Mouse (Mus musculus): Measurements from ENCODE around the gene Gm10310. TPM values are rescaled to one million over a fixed set of nuclear protein-coding genes. Genes with fewer than 3 reads are reported as not detected.
"Not testable (repeated sequence)": the region's sequence is repeated elsewhere in the genome, so short reads cannot be mapped to it uniquely, and the experiment has no call there.

Gm10310 gene
- not detected in 2 replicates for polyA plus RNA-seq (2014; fragmentation: Nextera tagmentation; extraction: Ambion mirVana)

DNA sequence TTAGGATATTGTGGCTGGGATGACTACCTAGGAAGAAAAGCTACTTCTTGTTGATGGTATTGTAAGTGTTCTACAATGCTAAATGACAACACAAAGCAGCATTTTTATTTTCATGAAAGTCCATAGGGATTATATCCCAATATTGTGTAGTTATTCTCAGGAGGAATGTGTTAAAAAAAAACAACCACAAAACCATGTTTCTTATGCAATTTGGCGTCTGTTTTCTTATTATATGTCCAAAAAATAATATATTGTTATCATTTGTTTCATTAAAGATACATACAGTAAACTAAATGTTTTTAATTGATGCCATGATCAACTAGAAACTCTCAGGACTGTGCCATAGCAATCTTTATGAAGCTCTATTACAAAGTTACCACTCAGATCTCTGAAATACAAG is at the start of gene Gm10310:
Gm10310 (minus strand) TSS at position 101 of the 400 bp plus-strand sequence.
- no CpG with 5 or more reads among the region's 1 CpGs for WGBS
- not testable (repeated sequence) for H3K9me3 ChIP-seq (ENCODE audit: control insufficient read depth, low read length); H3K27me3 ChIP-seq (ENCODE audit: control insufficient read depth, insufficient read depth, low read length); H3K4me1 ChIP-seq (ENCODE audit: control insufficient read depth, insufficient read depth, low read length); H3K36me3 ChIP-seq (ENCODE audit: control insufficient read depth, insufficient read depth, low read length); H3K27ac ChIP-seq (replicated peaks; ENCODE audit: low read depth, low read length); ATAC-seq (ENCODE audit: low FRiP score, low TSS enrichment); H3K4me2 ChIP-seq (ENCODE audit: low read length); DNase-seq; H3K4me3 ChIP-seq (replicated peaks; ENCODE audit: low read depth, low read length); H3K9ac ChIP-seq (replicated peaks; ENCODE audit: low read length)

DNA sequence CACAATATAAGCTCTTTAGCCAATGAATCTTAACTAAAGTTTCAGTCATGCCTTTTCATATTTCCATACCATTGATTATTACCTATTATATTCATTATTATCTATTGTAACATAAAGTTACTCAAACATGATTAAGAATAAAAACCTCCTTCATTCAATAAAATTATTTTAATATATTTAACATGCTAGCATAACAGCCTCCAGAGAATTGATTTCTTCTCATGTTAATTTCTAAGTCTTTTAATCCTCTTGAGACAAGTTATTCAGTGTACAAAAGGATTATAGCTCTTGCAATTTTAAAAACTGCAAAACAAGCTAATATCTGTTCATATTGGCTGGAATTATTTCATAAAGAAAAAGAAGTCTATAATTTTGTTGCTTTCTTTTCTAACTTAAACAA is 45.2 kb upstream of the Gm10310 start, which contains the start of gene Olfr821:
Olfr821 (plus strand) TSS at position 301 of the 400 bp plus-strand sequence.
- H3K4me2 ChIP-seq (ENCODE audit: low read length) = no peak within 1 kb of the TSS
- no peaks in the 10 kb centered on the region for H3K9me3 ChIP-seq (ENCODE audit: control insufficient read depth, low read length)
- no peak for ATAC-seq (ENCODE audit: low FRiP score, low TSS enrichment)
- H3K27me3 ChIP-seq (ENCODE audit: control insufficient read depth, insufficient read depth, low read length) = no peaks in the 10 kb centered on the region
- DNase-seq = no peak
- no peaks in the 10 kb centered on the region for H3K36me3 ChIP-seq (ENCODE audit: control insufficient read depth, insufficient read depth, low read length)
- no peak within 1 kb of the TSS for H3K9ac ChIP-seq (replicated peaks; ENCODE audit: low read length)
- H3K4me3 ChIP-seq (replicated peaks; ENCODE audit: low read depth, low read length) = no peak within 1 kb of the TSS
- no peak within 1 kb of the TSS for H3K27ac ChIP-seq (replicated peaks; ENCODE audit: low read depth, low read length)
- H3K4me1 ChIP-seq (ENCODE audit: control insufficient read depth, insufficient read depth, low read length) = no peaks in the 10 kb centered on the region

DNA sequence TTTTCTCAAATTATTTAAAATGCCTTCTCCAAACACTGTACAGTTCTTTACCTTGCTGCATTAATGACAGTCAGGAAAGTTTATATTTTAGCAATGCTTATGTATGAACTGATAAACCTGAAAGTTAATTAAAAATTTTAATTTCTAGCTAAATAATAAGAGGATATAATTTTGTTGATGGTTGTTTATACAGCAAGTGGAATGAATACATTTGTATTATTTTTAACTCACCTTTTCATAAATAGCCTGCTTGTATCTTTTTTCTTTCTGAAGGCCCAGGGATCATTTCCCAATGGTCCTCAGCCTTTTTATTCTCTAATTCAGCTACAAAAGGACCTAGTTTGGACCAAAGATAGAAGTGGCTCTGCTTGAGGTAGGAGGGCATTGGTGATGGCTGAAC is 27.5 kb upstream of the Gm10310 start, which contains the start of gene Olfr820:
Olfr820 (plus strand) TSS at position 301 of the 400 bp plus-strand sequence.
- DNase-seq = no peak
- no peak for ATAC-seq (ENCODE audit: low FRiP score, low TSS enrichment)
- Histone ChIP-seq H3K9me3 (ENCODE audit: control insufficient read depth, low read length) (no peaks in the 10 kb centered on the region), H3K27me3 (ENCODE audit: control insufficient read depth, insufficient read depth, low read length) (no peaks in the 10 kb centered on the region), H3K4me3 (replicated peaks; ENCODE audit: low read depth, low read length) (no peak within 1 kb of the TSS), H3K27ac (replicated peaks; ENCODE audit: low read depth, low read length) (no peak within 1 kb of the TSS), H3K4me1 (ENCODE audit: control insufficient read depth, insufficient read depth, low read length) (no peaks in the 10 kb centered on the region), H3K4me2 (ENCODE audit: low read length) (no peak within 1 kb of the TSS), H3K36me3 (ENCODE audit: control insufficient read depth, insufficient read depth, low read length) (no peaks in the 10 kb centered on the region), H3K9ac (replicated peaks; ENCODE audit: low read length) (no peak within 1 kb of the TSS)

DNA sequence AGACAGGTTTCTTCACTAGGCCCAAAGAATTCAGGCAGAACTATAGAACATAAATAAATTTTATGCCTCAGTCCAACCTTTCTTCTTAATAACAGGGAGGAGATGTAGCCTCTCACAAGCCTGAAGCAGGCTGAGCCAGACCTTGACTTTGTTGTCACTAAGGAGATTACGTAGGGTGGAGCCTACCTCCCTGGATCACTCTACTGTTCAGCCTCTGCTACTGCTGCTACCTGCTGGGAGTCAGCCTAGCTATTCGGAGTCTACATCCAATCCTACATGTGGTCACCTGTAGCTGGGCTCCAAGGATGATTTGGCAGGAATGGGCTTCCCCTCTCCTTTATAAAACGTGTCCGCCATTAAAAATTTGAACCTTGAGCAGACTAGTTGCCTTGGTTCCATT is 20.5 kb upstream of the Gm10310 start:
- not testable (repeated sequence) for H3K4me2 ChIP-seq (ENCODE audit: low read length); DNase-seq; H3K4me3 ChIP-seq (replicated peaks; ENCODE audit: low read depth, low read length); H3K4me1 ChIP-seq (ENCODE audit: control insufficient read depth, insufficient read depth, low read length); H3K27me3 ChIP-seq (ENCODE audit: control insufficient read depth, insufficient read depth, low read length); H3K27ac ChIP-seq (replicated peaks; ENCODE audit: low read depth, low read length); H3K9me3 ChIP-seq (ENCODE audit: control insufficient read depth, low read length); H3K36me3 ChIP-seq (ENCODE audit: control insufficient read depth, insufficient read depth, low read length); H3K9ac ChIP-seq (replicated peaks; ENCODE audit: low read length); ATAC-seq (ENCODE audit: low FRiP score, low TSS enrichment)
- 88% methylated on average over 4 of the region's 4 CpGs for WGBS

DNA sequence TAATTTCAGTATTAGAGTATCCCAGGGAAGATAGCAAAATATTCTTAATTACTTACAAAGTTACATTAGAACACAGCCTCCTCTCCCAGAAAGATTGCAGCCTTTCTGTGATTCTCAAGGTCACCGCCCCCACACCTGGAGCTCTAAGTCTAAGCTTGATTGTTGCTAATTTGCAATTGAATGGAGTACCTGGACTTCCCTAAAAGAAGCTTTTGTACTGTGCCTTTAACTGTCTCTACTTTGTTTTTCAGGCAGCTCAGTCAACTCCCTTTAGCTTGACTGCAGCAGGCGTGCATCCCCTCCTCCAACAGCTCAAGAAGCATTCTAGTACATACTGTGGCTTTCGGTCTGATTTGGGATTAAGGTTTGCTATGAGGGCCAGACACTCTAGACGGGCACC is 19.2 kb upstream of the Gm10310 start:
- H3K9ac ChIP-seq (replicated peaks; ENCODE audit: low read length); DNase-seq; H3K4me1 ChIP-seq (ENCODE audit: control insufficient read depth, insufficient read depth, low read length); ATAC-seq (ENCODE audit: low FRiP score, low TSS enrichment); H3K4me2 ChIP-seq (ENCODE audit: low read length); H3K9me3 ChIP-seq (ENCODE audit: control insufficient read depth, low read length); H3K27ac ChIP-seq (replicated peaks; ENCODE audit: low read depth, low read length); H3K27me3 ChIP-seq (ENCODE audit: control insufficient read depth, insufficient read depth, low read length); H3K36me3 ChIP-seq (ENCODE audit: control insufficient read depth, insufficient read depth, low read length); H3K4me3 ChIP-seq (replicated peaks; ENCODE audit: low read depth, low read length): not testable (repeated sequence)
- WGBS = 90% methylated on average over 4 of the region's 4 CpGs

DNA sequence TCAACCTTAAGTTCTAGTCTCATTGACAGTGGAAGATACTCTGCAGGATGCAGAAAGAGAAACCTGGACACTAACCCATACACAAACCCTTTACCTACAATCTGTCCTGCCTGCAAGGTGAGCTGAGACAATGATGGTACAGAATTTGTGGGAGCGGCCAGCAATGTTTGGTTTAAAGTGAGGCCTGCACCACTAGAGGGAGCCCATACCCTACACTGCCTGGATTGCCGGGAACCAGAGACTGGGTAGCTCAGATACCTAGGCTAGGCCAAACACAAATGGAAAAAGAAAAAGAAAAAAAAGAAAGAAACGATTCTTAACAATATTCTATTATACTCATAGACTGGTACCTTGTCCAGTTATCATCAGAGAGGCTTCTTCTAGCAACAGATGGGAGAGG is 3.0 kb downstream of the Gm10310 start:
- H3K9me3 ChIP-seq (ENCODE audit: control insufficient read depth, low read length); H3K9ac ChIP-seq (replicated peaks; ENCODE audit: low read length); H3K4me1 ChIP-seq (ENCODE audit: control insufficient read depth, insufficient read depth, low read length); H3K4me3 ChIP-seq (replicated peaks; ENCODE audit: low read depth, low read length); H3K27ac ChIP-seq (replicated peaks; ENCODE audit: low read depth, low read length); H3K4me2 ChIP-seq (ENCODE audit: low read length); H3K27me3 ChIP-seq (ENCODE audit: control insufficient read depth, insufficient read depth, low read length); DNase-seq; ATAC-seq (ENCODE audit: low FRiP score, low TSS enrichment); H3K36me3 ChIP-seq (ENCODE audit: control insufficient read depth, insufficient read depth, low read length): not testable (repeated sequence)
- no CpG with 5 or more reads among the region's 3 CpGs for WGBS

DNA sequence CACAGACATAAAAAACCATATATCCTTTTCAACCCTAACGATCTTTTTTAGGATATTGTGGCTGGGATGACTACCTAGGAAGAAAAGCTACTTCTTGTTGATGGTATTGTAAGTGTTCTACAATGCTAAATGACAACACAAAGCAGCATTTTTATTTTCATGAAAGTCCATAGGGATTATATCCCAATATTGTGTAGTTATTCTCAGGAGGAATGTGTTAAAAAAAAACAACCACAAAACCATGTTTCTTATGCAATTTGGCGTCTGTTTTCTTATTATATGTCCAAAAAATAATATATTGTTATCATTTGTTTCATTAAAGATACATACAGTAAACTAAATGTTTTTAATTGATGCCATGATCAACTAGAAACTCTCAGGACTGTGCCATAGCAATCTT is 8.8 kb downstream of the Gm10310 start, which contains the start of gene Olfr247:
Olfr247 (minus strand) TSS at position 101 of the 400 bp plus-strand sequence.
- not testable (repeated sequence) for H3K4me3 ChIP-seq (replicated peaks; ENCODE audit: low read depth, low read length); H3K36me3 ChIP-seq (ENCODE audit: control insufficient read depth, insufficient read depth, low read length); H3K9me3 ChIP-seq (ENCODE audit: control insufficient read depth, low read length); H3K4me2 ChIP-seq (ENCODE audit: low read length); H3K27ac ChIP-seq (replicated peaks; ENCODE audit: low read depth, low read length); ATAC-seq (ENCODE audit: low FRiP score, low TSS enrichment); H3K27me3 ChIP-seq (ENCODE audit: control insufficient read depth, insufficient read depth, low read length); DNase-seq; H3K9ac ChIP-seq (replicated peaks; ENCODE audit: low read length); H3K4me1 ChIP-seq (ENCODE audit: control insufficient read depth, insufficient read depth, low read length)
- no CpG with 5 or more reads among the region's 2 CpGs for WGBS

DNA sequence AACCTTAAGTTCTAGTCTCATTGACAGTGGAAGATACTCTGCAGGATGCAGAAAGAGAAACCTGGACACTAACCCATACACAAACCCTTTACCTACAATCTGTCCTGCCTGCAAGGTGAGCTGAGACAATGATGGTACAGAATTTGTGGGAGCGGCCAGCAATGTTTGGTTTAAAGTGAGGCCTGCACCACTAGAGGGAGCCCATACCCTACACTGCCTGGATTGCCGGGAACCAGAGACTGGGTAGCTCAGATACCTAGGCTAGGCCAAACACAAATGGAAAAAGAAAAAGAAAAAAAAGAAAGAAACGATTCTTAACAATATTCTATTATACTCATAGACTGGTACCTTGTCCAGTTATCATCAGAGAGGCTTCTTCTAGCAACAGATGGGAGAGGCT is 11.9 kb downstream of the Gm10310 start:
- H3K27me3 ChIP-seq (ENCODE audit: control insufficient read depth, insufficient read depth, low read length); H3K27ac ChIP-seq (replicated peaks; ENCODE audit: low read depth, low read length); DNase-seq; H3K4me1 ChIP-seq (ENCODE audit: control insufficient read depth, insufficient read depth, low read length); ATAC-seq (ENCODE audit: low FRiP score, low TSS enrichment); H3K9ac ChIP-seq (replicated peaks; ENCODE audit: low read length); H3K4me3 ChIP-seq (replicated peaks; ENCODE audit: low read depth, low read length); H3K36me3 ChIP-seq (ENCODE audit: control insufficient read depth, insufficient read depth, low read length); H3K9me3 ChIP-seq (ENCODE audit: control insufficient read depth, low read length); H3K4me2 ChIP-seq (ENCODE audit: low read length): not testable (repeated sequence)
- WGBS = no CpG with 5 or more reads among the region's 3 CpGs

DNA sequence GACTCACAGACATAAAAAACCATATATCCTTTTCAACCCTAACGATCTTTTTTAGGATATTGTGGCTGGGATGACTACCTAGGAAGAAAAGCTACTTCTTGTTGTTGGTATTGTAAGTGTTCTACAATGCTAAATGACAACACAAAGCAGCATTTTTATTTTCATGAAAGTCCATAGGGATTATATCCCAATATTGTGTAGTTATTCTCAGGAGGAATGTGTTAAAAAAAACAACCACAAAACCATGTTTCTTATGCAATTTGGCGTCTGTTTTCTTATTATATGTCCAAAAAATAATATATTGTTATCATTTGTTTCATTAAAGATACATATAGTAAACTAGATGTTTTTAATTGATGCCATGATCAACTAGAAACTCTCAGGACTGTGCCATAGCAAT is 17.7 kb downstream of the Gm10310 start, which contains the start of gene Olfr819:
Olfr819 (minus strand) TSS at position 101 of the 400 bp plus-strand sequence.
- not testable (repeated sequence) for H3K27me3 ChIP-seq (ENCODE audit: control insufficient read depth, insufficient read depth, low read length); H3K27ac ChIP-seq (replicated peaks; ENCODE audit: low read depth, low read length); H3K36me3 ChIP-seq (ENCODE audit: control insufficient read depth, insufficient read depth, low read length); H3K9ac ChIP-seq (replicated peaks; ENCODE audit: low read length); DNase-seq; ATAC-seq (ENCODE audit: low FRiP score, low TSS enrichment); H3K4me2 ChIP-seq (ENCODE audit: low read length); H3K4me3 ChIP-seq (replicated peaks; ENCODE audit: low read depth, low read length); H3K4me1 ChIP-seq (ENCODE audit: control insufficient read depth, insufficient read depth, low read length); H3K9me3 ChIP-seq (ENCODE audit: control insufficient read depth, low read length)
- WGBS = 80% methylated on average over 2 of the region's 2 CpGs
